Mouse (Mus musculus) heart, embryonic 13.5 days (tissue): ENCODE measurements around the gene Fmod. TPM values are rescaled to one million over a fixed set of nuclear protein-coding genes. Genes with fewer than 3 reads are reported as not detected.

Experiments
- ATAC-seq: fragments of 200-750 bp; cut with Nextera tagmentation; 2 replicates; pipeline ENCODE4 v1.8.0; 2017; ENCODE audit warnings: moderate TSS enrichment; ENCODE audit not compliant: insufficient number of reproducible peaks, low FRiP score, low TSS enrichment; ENCODE audit errors: extremely low read depth
- H3K27ac ChIP-seq: fragments of 300-500 bp; sonication (generic); replicated peaks from 2 replicates; pipeline ENCODE4 v1.5.1; 2015; ENCODE audit warnings: moderate library complexity, mild to moderate bottlenecking, inconsistent platforms
- H3K27me3 ChIP-seq: fragments of 300-500 bp; sonication (generic); replicated peaks from 2 replicates; pipeline ENCODE4 v1.6.1; 2015; ENCODE audit warnings: mild to moderate bottlenecking, inconsistent platforms
- H3K36me3 ChIP-seq: fragments of 300-500 bp; sonication (generic); 2 replicates; pipeline ENCODE4 v1.6.1; 2015; ENCODE audit warnings: mild to moderate bottlenecking, inconsistent platforms
- H3K4me1 ChIP-seq: fragments of 300-500 bp; sonication (generic); 2 replicates; pipeline ENCODE4 v1.6.1; 2015; ENCODE audit warnings: inconsistent platforms
- H3K4me2 ChIP-seq: fragments of 300-500 bp; sonication (generic); 2 replicates; pipeline ENCODE4 v1.6.1; 2015; ENCODE audit warnings: inconsistent platforms, mild to moderate bottlenecking, moderate library complexity
- H3K4me3 ChIP-seq: fragments of 300-500 bp; sonication (generic); 2 replicates; pipeline ENCODE4 v1.5.1; 2015; ENCODE audit warnings: moderate library complexity, mild to moderate bottlenecking, inconsistent platforms
- H3K9ac ChIP-seq: fragments of 300-500 bp; sonication (generic); 2 replicates; pipeline ENCODE4 v1.6.1; 2015; ENCODE audit warnings: inconsistent platforms, mild to moderate bottlenecking, moderate library complexity
- H3K9me3 ChIP-seq: fragments of 300-500 bp; sonication (generic); 2 replicates; pipeline ENCODE4 v1.6.1; 2016; ENCODE audit warnings: inconsistent platforms
- WGBS: fragments of 180-500 bp; shearing (Covaris S2); methylation state at CpG from one replicate; pipeline ENCODE4 v1.1.7; 2015; ENCODE audit warnings: mixed read lengths; 5-methylcytosine and 5-hydroxymethylcytosine counted together
- polyA plus RNA-seq: library from polyadenylated mRNA; unstranded; fragments of >200 nt; fragmentation: Nextera tagmentation; extraction: Ambion mirVana; gene quantifications from 2 replicates; pipeline ENCODE4 v1.2.1, GENCODE M21; 2015

The Fmod gene
- polyA plus RNA-seq, 1 experiment from 2014 or later: 26.3 TPM

GRCm38 (mm10) chr1:134039361-134039760, 2.3 kb downstream of the Fmod start:
- no peaks in the 10 kb centered on the region for H3K9me3 ChIP-seq
- peaks cover 45% of the 10 kb centered on the region for H3K4me1 ChIP-seq
- no peak overlapping the region for H3K9ac ChIP-seq
- no peak overlapping the region for H3K27ac ChIP-seq
- H3K27me3 ChIP-seq: no peaks in the 10 kb centered on the region
- H3K36me3 ChIP-seq: 0 out of 2 replicates have a peak, but pooled peaks cover 3% of the 10 kb centered on the region
- 86% methylated on average over 2 of the region's 2 CpGs for WGBS
- H3K4me3 ChIP-seq: no peak overlapping the region
- no peak overlapping the region for H3K4me2 ChIP-seq
- ATAC-seq: no peak

- no peak overlapping the region for H3K4me2 ChIP-seq
- H3K9me3 ChIP-seq: no peaks in the 10 kb centered on the region
- H3K27me3 ChIP-seq: peaks cover 6% of the 10 kb centered on the region
- no peak for ATAC-seq
- 54% methylated on average over 2 of the region's 2 CpGs for WGBS
- no peak overlapping the region for H3K27ac ChIP-seq
- 0 out of 2 replicates have a peak overlapping the region, but pooled peaks have one; percentile 19 for H3K9ac ChIP-seq
- no peak overlapping the region for H3K4me3 ChIP-seq
- H3K36me3 ChIP-seq: 0 out of 2 replicates have a peak, but pooled peaks cover 3% of the 10 kb centered on the region
- H3K4me1 ChIP-seq: peaks cover 45% of the 10 kb centered on the region
Observed at GRCm38 (mm10) chr1:134041900-134042299, 4.8 kb downstream of the Fmod start.

GRCm38 (mm10) chr1:134042341-134042740, 5.3 kb downstream of the Fmod start:
- H3K27ac ChIP-seq: no peak overlapping the region
- H3K36me3 ChIP-seq: 0 out of 2 replicates have a peak, but pooled peaks cover 3% of the 10 kb centered on the region
- H3K4me3 ChIP-seq: no peak overlapping the region
- H3K9ac ChIP-seq: 0 out of 2 replicates have a peak overlapping the region, but pooled peaks have one; percentile 19
- H3K9me3 ChIP-seq: no peaks in the 10 kb centered on the region
- H3K27me3 ChIP-seq: peaks cover 10% of the 10 kb centered on the region
- H3K4me1 ChIP-seq: peaks cover 41% of the 10 kb centered on the region
- no peak overlapping the region for H3K4me2 ChIP-seq
- ATAC-seq: no peak
- WGBS: 61% methylated on average over 1 of the region's 1 CpGs

GRCm38 (mm10) chr1:134044805-134045204, 7.8 kb downstream of the Fmod start:
- WGBS: 78% methylated on average over 6 of the region's 6 CpGs
- H3K27me3 ChIP-seq: peaks cover 18% of the 10 kb centered on the region
- H3K4me2 ChIP-seq: no peak overlapping the region
- no peak for ATAC-seq
- no peak overlapping the region for H3K27ac ChIP-seq
- no peak overlapping the region for H3K9ac ChIP-seq
- no peaks in the 10 kb centered on the region for H3K9me3 ChIP-seq
- peaks cover 29% of the 10 kb centered on the region for H3K4me1 ChIP-seq
- 0 out of 2 replicates have a peak, but pooled peaks cover 3% of the 10 kb centered on the region for H3K36me3 ChIP-seq
- no peak overlapping the region for H3K4me3 ChIP-seq

- Histone ChIP-seq H3K27me3 (peaks cover 27% of the 10 kb centered on the region), H3K4me3 (peak overlapping the region; percentile 27; the same call in 1 of the 2 replicates), H3K36me3 (no peaks in the 10 kb centered on the region), H3K9me3 (no peaks in the 10 kb centered on the region), H3K4me1 (peaks cover 29% of the 10 kb centered on the region), H3K9ac (peak overlapping the region; percentile 76), H3K27ac (no peak overlapping the region), H3K4me2 (peak overlapping the region; percentile 66)
- ATAC-seq: no peak; the same call in 1 of the 2 replicates
- WGBS: 6% methylated on average over 6 of the region's 9 CpGs
Observed at GRCm38 (mm10) chr1:134045971-134046370, 8.9 kb downstream of the Fmod start.

GRCm38 (mm10) chr1:134046387-134046786, 9.3 kb downstream of the Fmod start:
- no peak for ATAC-seq
- peaks cover 29% of the 10 kb centered on the region for H3K4me1 ChIP-seq

GRCm38 (mm10) chr1:134047431-134047830, 10.4 kb downstream of the Fmod start:
- Histone ChIP-seq H3K4me3 (no peak overlapping the region), H3K36me3 (no peaks in the 10 kb centered on the region), H3K4me1 (peaks cover 21% of the 10 kb centered on the region), H3K9ac (no peak overlapping the region), H3K27ac (no peak overlapping the region), H3K9me3 (no peaks in the 10 kb centered on the region), H3K4me2 (no peak overlapping the region), H3K27me3 (peaks cover 27% of the 10 kb centered on the region)
- no peak for ATAC-seq
- WGBS: 81% methylated on average over 6 of the region's 6 CpGs

More at GRCm38 (mm10) chr1:134046387-134046786, 9.3 kb downstream of the Fmod start:
- H3K4me3 ChIP-seq: peak overlapping the region; percentile 27; the same call in 1 of the 2 replicates
- H3K27ac ChIP-seq: no peak overlapping the region
- WGBS: 22% methylated on average over 23 of the region's 23 CpGs
- peak overlapping the region; percentile 76 for H3K9ac ChIP-seq
- H3K27me3 ChIP-seq: peaks cover 27% of the 10 kb centered on the region
- peak overlapping the region; percentile 66 for H3K4me2 ChIP-seq
- no peaks in the 10 kb centered on the region for H3K36me3 ChIP-seq
- no peaks in the 10 kb centered on the region for H3K9me3 ChIP-seq

GRCm38 (mm10) chr1:134048759-134049158, 11.7 kb downstream of the Fmod start:
- Histone ChIP-seq H3K27me3 (peaks cover 27% of the 10 kb centered on the region), H3K4me1 (peaks cover 10% of the 10 kb centered on the region), H3K9ac (no peak overlapping the region), H3K4me2 (no peak overlapping the region), H3K27ac (no peak overlapping the region), H3K36me3 (no peaks in the 10 kb centered on the region), H3K4me3 (no peak overlapping the region), H3K9me3 (no peaks in the 10 kb centered on the region)
- WGBS: 4% methylated on average over 5 of the region's 5 CpGs
- no peak; the same call in 1 of the 2 replicates for ATAC-seq

- H3K9me3 ChIP-seq: no peaks in the 10 kb centered on the region
- no peak overlapping the region for H3K9ac ChIP-seq
- 61% methylated on average over 6 of the region's 6 CpGs for WGBS
- H3K27me3 ChIP-seq: peaks cover 27% of the 10 kb centered on the region
- no peak overlapping the region for H3K27ac ChIP-seq
- H3K36me3 ChIP-seq: no peaks in the 10 kb centered on the region
- H3K4me2 ChIP-seq: no peak overlapping the region
- H3K4me1 ChIP-seq: peaks cover 6% of the 10 kb centered on the region
- ATAC-seq: no peak
- no peak overlapping the region for H3K4me3 ChIP-seq
Observed at GRCm38 (mm10) chr1:134049542-134049941, 12.5 kb downstream of the Fmod start.

- no peak for ATAC-seq
- WGBS: 9% methylated on average over 6 of the region's 6 CpGs
Observed at GRCm38 (mm10) chr1:134053207-134053606, 16.2 kb downstream of the Fmod start.

GRCm38 (mm10) chr1:134055058-134055457, 18.0 kb downstream of the Fmod start:
- Histone ChIP-seq H3K4me1 (peaks cover 20% of the 10 kb centered on the region), H3K36me3 (no peaks in the 10 kb centered on the region), H3K9me3 (no peaks in the 10 kb centered on the region), H3K27ac (no peak overlapping the region), H3K4me3 (no peak overlapping the region), H3K4me2 (peak overlapping the region; percentile 22), H3K27me3 (peaks cover 13% of the 10 kb centered on the region), H3K9ac (no peak overlapping the region)
- no peak for ATAC-seq
- WGBS: 60% methylated on average over 9 of the region's 9 CpGs

More at GRCm38 (mm10) chr1:134053207-134053606, 16.2 kb downstream of the Fmod start:
- Histone ChIP-seq H3K27ac (no peak overlapping the region), H3K4me1 (peaks cover 16% of the 10 kb centered on the region), H3K9me3 (no peaks in the 10 kb centered on the region), H3K9ac (no peak overlapping the region), H3K4me3 (no peak overlapping the region), H3K36me3 (no peaks in the 10 kb centered on the region), H3K4me2 (no peak overlapping the region), H3K27me3 (peaks cover 20% of the 10 kb centered on the region)

- H3K9ac ChIP-seq: no peak overlapping the region
- peaks cover 27% of the 10 kb centered on the region for H3K4me1 ChIP-seq
- no peak for ATAC-seq
- no peak overlapping the region for H3K27ac ChIP-seq
- H3K4me3 ChIP-seq: no peak overlapping the region
- WGBS: 75% methylated on average over 9 of the region's 9 CpGs
- 0 out of 2 replicates have a peak overlapping the region, but pooled peaks have one; percentile 22 for H3K4me2 ChIP-seq
- no peaks in the 10 kb centered on the region for H3K9me3 ChIP-seq
- H3K27me3 ChIP-seq: peaks cover 6% of the 10 kb centered on the region
- H3K36me3 ChIP-seq: no peaks in the 10 kb centered on the region
Observed at GRCm38 (mm10) chr1:134055666-134056245, 18.7 kb downstream of the Fmod start.
